Mouse (Mus musculus) hindbrain, embryonic 14.5 days (tissue): ENCODE measurements around the gene Zfand3. TPM values are rescaled to one million over a fixed set of nuclear protein-coding genes. Genes with fewer than 3 reads are reported as not detected.
A peak's percentile ranks its signal among the peaks of the same experiment; 100 is the strongest.

ENCODE experiments used
- ATAC-seq: fragments of 200-750 bp; cut with Nextera tagmentation; 2 replicates; pipeline ENCODE4 v1.8.0; 2017; ENCODE audit warnings: moderate number of reproducible peaks, mild to moderate bottlenecking, moderate TSS enrichment, moderate library complexity; ENCODE audit not compliant: low FRiP score
- DNase-seq: peaks from one replicate; pipeline ENCODE4 v3.0.0-alpha.2; 2015; ENCODE audit warnings: low spot score
- H3K27ac ChIP-seq: fragments of 300-500 bp; sonication (generic); 2 replicates; pipeline ENCODE4 v1.5.1; 2014; ENCODE audit warnings: mild to moderate bottlenecking, moderate library complexity
- H3K27me3 ChIP-seq: fragments of 300-500 bp; sonication (generic); 2 replicates; pipeline ENCODE4 v1.6.1; 2014; ENCODE audit warnings: mild to moderate bottlenecking, low read length, mixed read lengths; ENCODE audit not compliant: control insufficient read depth, insufficient read depth
- H3K36me3 ChIP-seq: fragments of 300-500 bp; sonication (generic); replicated peaks from 2 replicates; pipeline ENCODE4 v1.6.1; 2014; ENCODE audit not compliant: control insufficient read depth, insufficient read depth
- H3K4me1 ChIP-seq: fragments of 300-500 bp; sonication (generic); replicated peaks from 2 replicates; pipeline ENCODE4 v1.6.1; 2014; ENCODE audit warnings: antibody characterized with exemption, low read length, mixed read lengths; ENCODE audit not compliant: control insufficient read depth, insufficient read depth
- H3K4me2 ChIP-seq: fragments of 300-500 bp; sonication (generic); replicated peaks from 2 replicates; pipeline ENCODE4 v1.6.1; 2014; ENCODE audit warnings: mild to moderate bottlenecking, moderate library complexity
- H3K4me3 ChIP-seq: fragments of 300-500 bp; sonication (generic); replicated peaks from 2 replicates; pipeline ENCODE4 v1.5.1; 2014; ENCODE audit warnings: mild to moderate bottlenecking, low read length
- H3K9ac ChIP-seq: fragments of 300-500 bp; sonication (generic); 2 replicates; pipeline ENCODE4 v1.6.1; 2014
- H3K9me3 ChIP-seq: fragments of 300-500 bp; sonication (generic); 2 replicates; pipeline ENCODE4 v1.6.1; 2016; ENCODE audit warnings: low read length; ENCODE audit not compliant: control insufficient read depth
- WGBS: fragments of 180-500 bp; shearing (Covaris S2); extraction: QIAGEN DNeasy Blood & Tissue Kit; methylation state at CpG from one replicate; pipeline ENCODE4 v1.1.7; 2014; 5-methylcytosine and 5-hydroxymethylcytosine counted together
- polyA plus RNA-seq: library from polyadenylated mRNA; unstranded; fragments of >200 nt; fragmentation: Nextera tagmentation; extraction: Ambion mirVana; gene quantifications from 2 replicates; pipeline ENCODE4 v1.2.1, GENCODE M21; 2014

Zfand3 gene
- polyA plus RNA-seq, 1 experiment from 2014 or later, result 43.2 TPM

- no peak overlapping the region for H3K27ac ChIP-seq
- DNase-seq (no peak), ATAC-seq (no peak)
- no peaks in the 10 kb centered on the region for H3K36me3 ChIP-seq
- no peaks in the 10 kb centered on the region for H3K9me3 ChIP-seq
- H3K4me3 ChIP-seq, result no peak overlapping the region
- WGBS, result 49% methylated on average over 10 of the region's 10 CpGs
- H3K4me1 ChIP-seq, result peaks cover 50% of the 10 kb centered on the region
- H3K9ac ChIP-seq, result no peak overlapping the region; the same call in 1 of the 2 replicates
- no peak overlapping the region for H3K4me2 ChIP-seq
- no peaks in the 10 kb centered on the region for H3K27me3 ChIP-seq
Observed at GRCm38 (mm10) chr17:30158419-30159108, 154.0 kb downstream of the Zfand3 start.

GRCm38 (mm10) chr17:30159341-30159740, 154.8 kb downstream of the Zfand3 start:
- Histone ChIP-seq H3K27ac (no peak overlapping the region), H3K4me1 (peaks cover 45% of the 10 kb centered on the region)
- 39% methylated on average over 5 of the region's 5 CpGs for WGBS

DNA sequence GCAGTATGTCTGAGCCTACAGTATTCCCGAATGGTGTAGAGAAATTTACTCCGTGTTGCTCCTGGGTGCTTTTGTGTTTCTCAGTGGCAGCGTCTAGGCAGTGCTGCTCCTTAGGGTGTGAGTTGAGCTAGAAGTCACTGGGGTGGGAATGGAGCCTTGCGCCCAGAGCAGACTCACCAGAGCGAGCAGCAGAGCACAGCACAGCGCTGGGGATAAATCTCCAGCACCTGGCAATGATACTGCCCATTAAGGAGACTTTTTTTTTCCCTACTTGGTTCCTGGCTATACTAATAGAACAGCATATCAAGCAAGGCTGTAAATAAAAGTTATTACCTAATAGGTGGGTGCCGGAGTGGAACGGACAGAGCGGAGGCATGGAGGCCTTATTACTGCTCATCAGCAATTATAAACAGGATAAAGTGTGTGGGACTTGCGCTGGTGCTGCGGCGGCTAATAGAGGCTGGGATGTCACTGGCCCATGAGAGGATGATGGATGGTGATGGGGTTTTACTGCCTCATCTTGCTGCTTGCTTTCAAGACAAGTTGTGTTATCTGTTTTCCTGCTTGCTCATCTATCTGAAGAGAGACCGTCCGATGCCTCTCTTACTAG, 156.4 kb downstream of the Zfand3 start:
- 55% methylated on average over 14 of the region's 14 CpGs for WGBS
- H3K27ac ChIP-seq, result peak overlapping the region; percentile 57
- H3K9me3 ChIP-seq, result no peaks in the 10 kb centered on the region
- DNase-seq, result no peak
- peak; percentile 51 for ATAC-seq
- H3K4me3 ChIP-seq, result no peak overlapping the region
- peaks cover 37% of the 10 kb centered on the region for H3K4me1 ChIP-seq
- H3K4me2 ChIP-seq, result no peak overlapping the region
- H3K27me3 ChIP-seq, result no peaks in the 10 kb centered on the region
- no peaks in the 10 kb centered on the region for H3K36me3 ChIP-seq
- H3K9ac ChIP-seq, result no peak overlapping the region

More at GRCm38 (mm10) chr17:30159341-30159740, 154.8 kb downstream of the Zfand3 start:
- Histone ChIP-seq H3K4me3 (no peak overlapping the region), H3K36me3 (no peaks in the 10 kb centered on the region), H3K4me2 (no peak overlapping the region), H3K27me3 (no peaks in the 10 kb centered on the region), H3K9me3 (no peaks in the 10 kb centered on the region), H3K9ac (no peak overlapping the region)
- no peak for ATAC-seq
- DNase-seq, result no peak

GRCm38 (mm10) chr17:30162983-30163382, 158.4 kb downstream of the Zfand3 start:
- Histone ChIP-seq H3K36me3 (no peaks in the 10 kb centered on the region), H3K27ac (no peak overlapping the region), H3K9ac (no peak overlapping the region), H3K4me2 (no peak overlapping the region), H3K4me1 (peaks cover 26% of the 10 kb centered on the region), H3K9me3 (no peaks in the 10 kb centered on the region), H3K4me3 (no peak overlapping the region), H3K27me3 (no peaks in the 10 kb centered on the region)
- ATAC-seq (no peak), DNase-seq (no peak)
- WGBS, result 92% methylated on average over 5 of the region's 5 CpGs

DNA sequence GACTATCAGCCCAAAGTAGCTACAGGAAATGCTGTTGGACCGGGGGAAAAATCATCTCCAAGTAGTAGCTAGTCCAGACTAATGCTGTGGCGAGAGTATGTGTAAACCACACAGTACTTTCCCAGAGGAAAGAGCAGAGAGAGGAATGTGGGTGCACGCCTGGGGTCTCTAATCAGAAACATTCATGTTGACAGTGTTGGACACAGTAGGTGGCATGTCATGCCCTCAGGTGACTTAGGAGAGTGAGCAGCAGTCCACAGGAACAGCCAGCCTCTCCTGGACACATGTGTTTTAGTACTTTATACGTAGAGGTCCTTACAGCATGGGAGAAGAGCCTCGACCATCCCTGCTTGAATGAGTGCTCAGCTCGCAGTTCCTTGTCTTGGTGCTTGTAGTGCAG, 159.3 kb downstream of the Zfand3 start:
- Histone ChIP-seq H3K36me3 (no peaks in the 10 kb centered on the region), H3K27me3 (no peaks in the 10 kb centered on the region), H3K4me3 (no peak overlapping the region), H3K4me1 (peaks cover 18% of the 10 kb centered on the region), H3K4me2 (no peak overlapping the region), H3K9ac (no peak overlapping the region), H3K27ac (no peak overlapping the region), H3K9me3 (no peaks in the 10 kb centered on the region)
- WGBS, result 90% methylated on average over 6 of the region's 6 CpGs
- no peak for DNase-seq
- ATAC-seq, result no peak

- Histone ChIP-seq H3K9me3 (no peaks in the 10 kb centered on the region), H3K4me3 (no peak overlapping the region), H3K36me3 (no peaks in the 10 kb centered on the region), H3K27ac (no peak overlapping the region), H3K4me1 (peaks cover 16% of the 10 kb centered on the region; the same call in 1 of the 2 replicates), H3K9ac (no peak overlapping the region), H3K4me2 (no peak overlapping the region), H3K27me3 (no peaks in the 10 kb centered on the region)
- 54% methylated on average over 9 of the region's 9 CpGs for WGBS
- ATAC-seq, result no peak
- no peak for DNase-seq
Observed at GRCm38 (mm10) chr17:30164818-30165217, 160.3 kb downstream of the Zfand3 start.

GRCm38 (mm10) chr17:30177435-30177834, 172.9 kb downstream of the Zfand3 start:
- H3K4me2 ChIP-seq, result no peak overlapping the region
- no peaks in the 10 kb centered on the region for H3K27me3 ChIP-seq
- 77% methylated on average over 4 of the region's 4 CpGs for WGBS
- no peak overlapping the region for H3K27ac ChIP-seq
- H3K9ac ChIP-seq, result no peak overlapping the region
- H3K9me3 ChIP-seq, result no peaks in the 10 kb centered on the region
- ATAC-seq, result no peak
- H3K4me1 ChIP-seq, result peaks cover 11% of the 10 kb centered on the region; the same call in 1 of the 2 replicates
- peak; percentile 68 for DNase-seq
- H3K36me3 ChIP-seq, result no peaks in the 10 kb centered on the region
- no peak overlapping the region for H3K4me3 ChIP-seq

- H3K27me3 ChIP-seq, result no peaks in the 10 kb centered on the region
Observed at GRCm38 (mm10) chr17:30178402-30178801, 173.9 kb downstream of the Zfand3 start.

GRCm38 (mm10) chr17:30180197-30180596, 175.7 kb downstream of the Zfand3 start:
- DNase-seq (no peak), ATAC-seq (no peak)
- Histone ChIP-seq H3K27me3 (no peaks in the 10 kb centered on the region), H3K9me3 (no peaks in the 10 kb centered on the region), H3K36me3 (no peaks in the 10 kb centered on the region), H3K4me3 (no peak overlapping the region), H3K4me1 (peaks cover 18% of the 10 kb centered on the region; the same call in 1 of the 2 replicates), H3K4me2 (no peak overlapping the region), H3K9ac (no peak overlapping the region), H3K27ac (no peak overlapping the region)
- WGBS, result 74% methylated on average over 6 of the region's 6 CpGs

More at GRCm38 (mm10) chr17:30178402-30178801, 173.9 kb downstream of the Zfand3 start:
- Histone ChIP-seq H3K36me3 (no peaks in the 10 kb centered on the region), H3K9ac (no peak overlapping the region), H3K27ac (no peak overlapping the region), H3K4me2 (no peak overlapping the region), H3K4me1 (peaks cover 13% of the 10 kb centered on the region; the same call in 1 of the 2 replicates), H3K4me3 (no peak overlapping the region), H3K9me3 (no peaks in the 10 kb centered on the region)
- DNase-seq (no peak), ATAC-seq (no peak)
- WGBS, result 73% methylated on average over 1 of the region's 1 CpGs
